Mouse (Mus musculus) B cell, adult (primary cell): ENCODE data around the gene Ndufa12. TPM values are rescaled to one million over a fixed set of nuclear protein-coding genes. Genes with fewer than 3 reads are reported as not detected.

Source experiments
- total RNA-seq: library from RNA; stranded (reverse); gene quantifications from 4 replicates; pipeline ENCODE4 v1.2.4, GENCODE M21; 2023; ENCODE audit not compliant: inconsistent age

The Ndufa12 gene
- total RNA-seq = 46.8 to 56.4 TPM (median 53.1 TPM) in 4 replicates

GRCm38 (mm10) chr10:94198482-94199405, at the start of gene Ndufa12:
Gene Ndufa12, plus strand, starts transcription at chr10:94198720.

Other genes with a start within 250 kb of the Ndufa12 start
- 15.4 to 23.7 TPM (median 19.7 TPM) in 4 replicates for gene Vezt, start 162.9 kb upstream of the Ndufa12 start, total RNA-seq
- gene Fgd6, start 162.7 kb upstream of the Ndufa12 start, total RNA-seq = 17.8 to 21.9 TPM (median 18.9 TPM) in 4 replicates
- 5.4 to 7.6 TPM (median 6.9 TPM) in 4 replicates for gene Nr2c1, start 50.7 kb upstream of the Ndufa12 start, total RNA-seq
- not detected in 4 replicates for gene Gm4792, start 100.0 kb downstream of the Ndufa12 start, total RNA-seq
- 16.4 to 26.0 TPM (median 21.4 TPM) in 4 replicates for gene Tmcc3, start 113.2 kb downstream of the Ndufa12 start, total RNA-seq